Mouse (Mus musculus) kidney, embryonic 14.5 days (tissue): Measurements from ENCODE around the gene Mtfmt. TPM values are rescaled to one million over a fixed set of nuclear protein-coding genes. Genes with fewer than 3 reads are reported as not detected.

Experiments
- ATAC-seq: fragments of 200-750 bp; cut with Nextera tagmentation; 2 replicates; pipeline ENCODE4 v1.8.0; 2017; ENCODE audit warnings: moderate number of reproducible peaks, mild to moderate bottlenecking, moderate TSS enrichment, moderate library complexity; ENCODE audit not compliant: low FRiP score, low TSS enrichment
- H3K27ac ChIP-seq: fragments of 300-500 bp; sonication (generic); 2 replicates; pipeline ENCODE4 v1.5.1; 2014; ENCODE audit warnings: low read depth, mild to moderate bottlenecking, low read length, moderate library complexity, mixed read lengths
- H3K27me3 ChIP-seq: fragments of 300-500 bp; sonication (generic); 2 replicates; pipeline ENCODE4 v1.6.1; 2014; ENCODE audit warnings: mild to moderate bottlenecking, low read length; ENCODE audit not compliant: control insufficient read depth, insufficient read depth
- H3K36me3 ChIP-seq: fragments of 300-500 bp; sonication (generic); 2 replicates; pipeline ENCODE4 v1.6.1; 2014; ENCODE audit warnings: low read length, mixed read lengths; ENCODE audit not compliant: control insufficient read depth, insufficient read depth
- H3K4me1 ChIP-seq: fragments of 300-500 bp; sonication (generic); 2 replicates; pipeline ENCODE4 v1.6.1; 2014; ENCODE audit warnings: low read length, mixed read lengths; ENCODE audit not compliant: control insufficient read depth, insufficient read depth
- H3K4me2 ChIP-seq: fragments of 300-500 bp; sonication (generic); replicated peaks from 2 replicates; pipeline ENCODE4 v1.6.1; 2014; ENCODE audit warnings: low read depth, mild to moderate bottlenecking, low read length
- H3K4me3 ChIP-seq: fragments of 300-500 bp; sonication (generic); 2 replicates; pipeline ENCODE4 v1.5.1; 2014; ENCODE audit warnings: mild to moderate bottlenecking, low read length
- H3K9ac ChIP-seq: fragments of 300-500 bp; sonication (generic); 2 replicates; pipeline ENCODE4 v1.6.1; 2014; ENCODE audit warnings: low read depth, mild to moderate bottlenecking, low read length, moderate library complexity
- H3K9me3 ChIP-seq: fragments of 300-500 bp; sonication (generic); 2 replicates; pipeline ENCODE4 v1.6.1; 2016; ENCODE audit warnings: low read length; ENCODE audit not compliant: control insufficient read depth
- WGBS: fragments of 180-500 bp; shearing (Covaris S2); extraction: QIAGEN DNeasy Blood & Tissue Kit; methylation state at CpG from one replicate; pipeline ENCODE4 v1.1.7; 2014; 5-methylcytosine and 5-hydroxymethylcytosine counted together
- polyA plus RNA-seq: library from polyadenylated mRNA; unstranded; fragments of >200 nt; fragmentation: Nextera tagmentation; extraction: Ambion mirVana; gene quantifications from 2 replicates; pipeline ENCODE4 v1.2.1, GENCODE M21; 2014

Gene Mtfmt
- polyA plus RNA-seq, 1 experiment from 2014 or later: 22.0 TPM

- Histone ChIP-seq H3K4me3 (peak overlapping the region; percentile 94), H3K36me3 (peaks cover 5% of the 10 kb centered on the region; the same call in 1 of the 2 replicates), H3K9ac (no peak overlapping the region), H3K27me3 (no peaks in the 10 kb centered on the region), H3K4me2 (no peak overlapping the region; the same call in 1 of the 2 replicates), H3K9me3 (no peaks in the 10 kb centered on the region), H3K27ac (no peak overlapping the region), H3K4me1 (peaks cover 6% of the 10 kb centered on the region)
- WGBS: 69% methylated on average over 4 of the region's 4 CpGs
- peak; percentile 36 for ATAC-seq
Measured at GRCm38 (mm10) chr9:65435211-65435610, 371 bp upstream of the Mtfmt start.

- WGBS: 91% methylated on average over 4 of the region's 4 CpGs
- Histone ChIP-seq H3K4me2 (no peak overlapping the region), H3K27me3 (no peaks in the 10 kb centered on the region), H3K9me3 (no peaks in the 10 kb centered on the region), H3K9ac (no peak overlapping the region), H3K27ac (no peak overlapping the region), H3K4me3 (no peak overlapping the region), H3K4me1 (no peaks in the 10 kb centered on the region), H3K36me3 (peaks cover 59% of the 10 kb centered on the region)
- ATAC-seq: no peak
Measured at GRCm38 (mm10) chr9:65444692-65445091, 9.1 kb downstream of the Mtfmt start.

- H3K4me2 ChIP-seq: no peak overlapping the region
- no peak overlapping the region for H3K9ac ChIP-seq
- peaks cover 51% of the 10 kb centered on the region for H3K36me3 ChIP-seq
- no peaks in the 10 kb centered on the region for H3K9me3 ChIP-seq
- no peak for ATAC-seq
- no peaks in the 10 kb centered on the region for H3K4me1 ChIP-seq
- no peak overlapping the region for H3K27ac ChIP-seq
- H3K4me3 ChIP-seq: no peak overlapping the region
- 85% methylated on average over 6 of the region's 6 CpGs for WGBS
- no peaks in the 10 kb centered on the region for H3K27me3 ChIP-seq
Measured at GRCm38 (mm10) chr9:65447951-65448350, 12.4 kb downstream of the Mtfmt start.

- Histone ChIP-seq H3K36me3 (no peaks in the 10 kb centered on the region), H3K27me3 (no peaks in the 10 kb centered on the region), H3K9ac (no peak overlapping the region), H3K4me1 (peaks cover 15% of the 10 kb centered on the region), H3K4me2 (no peak overlapping the region), H3K9me3 (no peaks in the 10 kb centered on the region), H3K27ac (no peak overlapping the region), H3K4me3 (no peak overlapping the region)
- WGBS: 99% methylated on average over 2 of the region's 2 CpGs
- ATAC-seq: no peak
Measured at GRCm38 (mm10) chr9:65458975-65459374, 23.4 kb downstream of the Mtfmt start.

GRCm38 (mm10) chr9:65460198-65460597, 24.6 kb downstream of the Mtfmt start:
- 0 out of 2 replicates have a peak, but pooled peaks have one; percentile 10 for ATAC-seq
- Histone ChIP-seq H3K9me3 (no peaks in the 10 kb centered on the region), H3K4me3 (peak overlapping the region; percentile 96; the same call in 1 of the 2 replicates), H3K9ac (0 out of 2 replicates have a peak overlapping the region, but pooled peaks have one; percentile 84), H3K4me2 (peak overlapping the region; percentile 67), H3K27ac (peak overlapping the region; percentile 86), H3K4me1 (peaks cover 15% of the 10 kb centered on the region), H3K36me3 (no peaks in the 10 kb centered on the region), H3K27me3 (no peaks in the 10 kb centered on the region)
- WGBS: 28% methylated on average over 3 of the region's 3 CpGs

GRCm38 (mm10) chr9:65460732-65461442, 25.3 kb downstream of the Mtfmt start, which contains the start of gene Spg21:
TSS of gene Spg21 (plus strand) at chr9:65460947.
- peaks cover 15% of the 10 kb centered on the region for H3K4me1 ChIP-seq
- H3K27ac ChIP-seq: peak within 1 kb of the TSS; percentile 86
- no peaks in the 10 kb centered on the region for H3K9me3 ChIP-seq
- ATAC-seq: peak; percentile 98
- under 1% methylated on average over 53 of the region's 53 CpGs for WGBS
- peak within 1 kb of the TSS; percentile 96 for H3K4me3 ChIP-seq
- peak within 1 kb of the TSS; percentile 67 for H3K4me2 ChIP-seq
- H3K36me3 ChIP-seq: peaks cover 1% of the 10 kb centered on the region; the same call in 1 of the 2 replicates
- peak within 1 kb of the TSS; percentile 84 for H3K9ac ChIP-seq
- no peaks in the 10 kb centered on the region for H3K27me3 ChIP-seq

- no peaks in the 10 kb centered on the region for H3K27me3 ChIP-seq
- H3K9me3 ChIP-seq: no peaks in the 10 kb centered on the region
- H3K36me3 ChIP-seq: peaks cover 6% of the 10 kb centered on the region; the same call in 1 of the 2 replicates
- no peak overlapping the region for H3K4me3 ChIP-seq
- H3K9ac ChIP-seq: no peak overlapping the region
- no peak overlapping the region for H3K27ac ChIP-seq
- 81% methylated on average over 5 of the region's 5 CpGs for WGBS
- ATAC-seq: no peak
- peaks cover 15% of the 10 kb centered on the region for H3K4me1 ChIP-seq
- no peak overlapping the region for H3K4me2 ChIP-seq
Measured at GRCm38 (mm10) chr9:65462544-65462943, 27.0 kb downstream of the Mtfmt start.

GRCm38 (mm10) chr9:65464161-65464560, 28.6 kb downstream of the Mtfmt start:
- Histone ChIP-seq H3K4me3 (no peak overlapping the region), H3K27ac (no peak overlapping the region), H3K36me3 (peaks cover 6% of the 10 kb centered on the region; the same call in 1 of the 2 replicates), H3K27me3 (no peaks in the 10 kb centered on the region), H3K4me2 (no peak overlapping the region), H3K9me3 (no peaks in the 10 kb centered on the region), H3K4me1 (peaks cover 15% of the 10 kb centered on the region), H3K9ac (no peak overlapping the region)
- no peak for ATAC-seq
- WGBS: 93% methylated on average over 6 of the region's 6 CpGs

- ATAC-seq: no peak
- no peak overlapping the region for H3K4me3 ChIP-seq
Measured at GRCm38 (mm10) chr9:65465241-65465640, 29.7 kb downstream of the Mtfmt start.

More at GRCm38 (mm10) chr9:65465241-65465640, 29.7 kb downstream of the Mtfmt start:
- peaks cover 11% of the 10 kb centered on the region; the same call in 1 of the 2 replicates for H3K36me3 ChIP-seq
- H3K9ac ChIP-seq: no peak overlapping the region
- no peaks in the 10 kb centered on the region for H3K27me3 ChIP-seq
- 99% methylated on average over 2 of the region's 2 CpGs for WGBS
- no peak overlapping the region for H3K4me2 ChIP-seq
- H3K9me3 ChIP-seq: no peaks in the 10 kb centered on the region
- H3K27ac ChIP-seq: no peak overlapping the region
- H3K4me1 ChIP-seq: peaks cover 14% of the 10 kb centered on the region
